Mouse (Mus musculus) liver, embryonic 13.5 days (tissue): ENCODE measurements at regions not wholly inside any gene's neighbourhood (a gene's known extent, or its start where the extent isn't known, plus 50 kb on each side); places are given as distances from the start of the nearest gene placed in this dataset.

ENCODE experiments used
- ATAC-seq: fragments of 200-750 bp; cut with Nextera tagmentation; 2 replicates; pipeline ENCODE4 v1.8.0; 2017; ENCODE audit warnings: low read depth, mild to moderate bottlenecking, moderate number of reproducible peaks, moderate library complexity
- DNase-seq: peaks from one replicate; pipeline ENCODE4 v3.0.0; 2022
- H3K27ac ChIP-seq: fragments of 300-500 bp; sonication (generic); 2 replicates; pipeline ENCODE4 v1.5.1; 2015; ENCODE audit warnings: moderate library complexity, mild to moderate bottlenecking, inconsistent platforms
- H3K27me3 ChIP-seq: fragments of 300-500 bp; sonication (generic); 2 replicates; pipeline ENCODE4 v1.6.1; 2015; ENCODE audit warnings: mild to moderate bottlenecking, inconsistent platforms
- H3K36me3 ChIP-seq: fragments of 300-500 bp; sonication (generic); 2 replicates; pipeline ENCODE4 v1.6.1; 2015; ENCODE audit warnings: mild to moderate bottlenecking, inconsistent platforms
- H3K4me1 ChIP-seq: fragments of 300-500 bp; sonication (generic); replicated peaks from 2 replicates; pipeline ENCODE4 v1.6.1; 2015; ENCODE audit warnings: inconsistent platforms
- H3K4me2 ChIP-seq: fragments of 300-500 bp; sonication (generic); 2 replicates; pipeline ENCODE4 v1.6.1; 2015; ENCODE audit warnings: inconsistent platforms, mild to moderate bottlenecking, moderate library complexity
- H3K4me3 ChIP-seq: fragments of 300-500 bp; sonication (generic); replicated peaks from 2 replicates; pipeline ENCODE4 v1.5.1; 2015; ENCODE audit warnings: mild to moderate bottlenecking, inconsistent platforms
- H3K9ac ChIP-seq: fragments of 300-500 bp; sonication (generic); 2 replicates; pipeline ENCODE4 v1.6.1; 2015; ENCODE audit warnings: mild to moderate bottlenecking, inconsistent platforms
- H3K9me3 ChIP-seq: fragments of 300-500 bp; sonication (generic); replicated peaks from 2 replicates; pipeline ENCODE4 v1.6.1; 2016; ENCODE audit warnings: inconsistent platforms
- WGBS: fragments of 180-500 bp; shearing (Covaris S2); methylation state at CpG from one replicate; pipeline ENCODE4 v1.1.7; 2015; ENCODE audit not compliant: insufficient replicate concordance; 5-methylcytosine and 5-hydroxymethylcytosine counted together

GRCm38 (mm10) chr16:87067523-87067922 lies 286.5 kb upstream of the N6amt1 start:
- H3K4me1 ChIP-seq = no peaks in the 10 kb centered on the region
- no peaks in the 10 kb centered on the region for H3K36me3 ChIP-seq
- no peak overlapping the region for H3K4me2 ChIP-seq
- DNase-seq (no peak), ATAC-seq (no peak)
- H3K9me3 ChIP-seq = no peaks in the 10 kb centered on the region
- no peak overlapping the region for H3K27ac ChIP-seq
- no peak overlapping the region for H3K9ac ChIP-seq
- H3K4me3 ChIP-seq = no peak overlapping the region
- WGBS = 61% methylated on average over 5 of the region's 5 CpGs
- H3K27me3 ChIP-seq = no peaks in the 10 kb centered on the region

DNA sequence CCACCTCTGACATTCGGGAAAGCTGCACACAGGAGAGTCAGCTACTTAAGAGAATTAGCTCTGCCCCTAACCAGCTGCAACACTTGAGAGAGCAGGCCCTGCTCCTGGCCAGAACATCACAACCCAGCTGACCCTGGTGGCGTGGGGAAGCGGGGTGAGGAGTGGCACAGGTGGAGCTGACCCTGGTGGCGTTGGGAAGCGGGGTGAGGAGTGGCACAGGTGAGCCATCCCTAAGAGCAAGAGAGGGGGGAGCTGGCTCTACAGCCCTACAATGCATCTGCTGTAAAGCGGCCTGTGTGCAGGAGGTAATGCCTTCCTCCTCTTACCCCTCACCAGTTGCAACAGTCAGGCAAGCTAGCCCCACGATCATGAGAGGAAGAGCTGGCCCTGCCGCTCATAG lies 293.5 kb upstream of the N6amt1 start:
- no peak overlapping the region for H3K4me3 ChIP-seq
- no peak overlapping the region for H3K9ac ChIP-seq
- H3K27ac ChIP-seq = no peak overlapping the region
- WGBS = 83% methylated on average over 8 of the region's 8 CpGs
- DNase-seq (no peak), ATAC-seq (no peak)
- H3K4me2 ChIP-seq = no peak overlapping the region
- no peaks in the 10 kb centered on the region for H3K36me3 ChIP-seq
- H3K4me1 ChIP-seq = no peaks in the 10 kb centered on the region
- no peaks in the 10 kb centered on the region for H3K9me3 ChIP-seq
- H3K27me3 ChIP-seq = no peaks in the 10 kb centered on the region

DNA sequence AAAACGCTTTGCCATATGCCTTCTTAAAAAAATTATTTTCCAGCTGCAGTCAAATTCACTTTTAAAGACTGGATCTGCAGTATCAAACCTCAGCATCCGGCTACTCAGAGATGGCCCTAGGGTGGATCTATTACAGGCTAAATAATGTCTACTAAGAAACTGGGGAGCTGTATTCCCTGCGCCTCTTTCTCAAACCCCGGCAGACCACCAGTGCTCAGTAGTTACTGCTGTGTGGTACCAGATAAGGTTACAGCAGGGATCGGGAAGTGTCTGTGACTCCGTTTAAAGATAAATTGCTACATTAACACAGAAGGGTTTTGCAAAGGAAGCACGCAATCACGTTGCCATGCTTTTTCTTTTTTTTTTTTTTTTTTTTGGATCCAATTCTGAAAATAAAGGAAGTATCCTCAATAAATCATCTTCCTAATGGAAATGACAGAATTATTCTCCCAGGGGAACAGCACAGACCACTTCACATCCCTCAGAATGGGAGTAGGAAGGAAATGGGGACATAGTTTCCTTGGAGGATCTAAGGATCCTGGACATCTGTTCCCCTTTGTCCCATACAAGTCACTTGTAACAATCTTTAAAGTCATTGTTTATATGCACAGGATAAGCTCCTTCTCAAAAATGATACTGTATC lies 304.1 kb upstream of the N6amt1 start:
- H3K36me3 ChIP-seq = no peaks in the 10 kb centered on the region
- no peak overlapping the region for H3K9ac ChIP-seq
- ATAC-seq (no peak), DNase-seq (no peak)
- 40% methylated on average over 8 of the region's 8 CpGs for WGBS
- no peaks in the 10 kb centered on the region for H3K4me1 ChIP-seq
- no peak overlapping the region for H3K4me2 ChIP-seq
- no peak overlapping the region for H3K27ac ChIP-seq
- H3K9me3 ChIP-seq = no peaks in the 10 kb centered on the region
- H3K27me3 ChIP-seq = no peaks in the 10 kb centered on the region
- no peak overlapping the region for H3K4me3 ChIP-seq

- ATAC-seq (no peak), DNase-seq (no peak)
- Histone ChIP-seq H3K27me3 (no peaks in the 10 kb centered on the region), H3K4me1 (no peaks in the 10 kb centered on the region), H3K4me3 (no peak overlapping the region), H3K4me2 (no peak overlapping the region), H3K27ac (no peak overlapping the region), H3K9ac (no peak overlapping the region), H3K36me3 (no peaks in the 10 kb centered on the region), H3K9me3 (no peaks in the 10 kb centered on the region)
- 58% methylated on average over 5 of the region's 5 CpGs for WGBS
Measured at GRCm38 (mm10) chr16:87044773-87045561, 309.0 kb upstream of the N6amt1 start.

DNA sequence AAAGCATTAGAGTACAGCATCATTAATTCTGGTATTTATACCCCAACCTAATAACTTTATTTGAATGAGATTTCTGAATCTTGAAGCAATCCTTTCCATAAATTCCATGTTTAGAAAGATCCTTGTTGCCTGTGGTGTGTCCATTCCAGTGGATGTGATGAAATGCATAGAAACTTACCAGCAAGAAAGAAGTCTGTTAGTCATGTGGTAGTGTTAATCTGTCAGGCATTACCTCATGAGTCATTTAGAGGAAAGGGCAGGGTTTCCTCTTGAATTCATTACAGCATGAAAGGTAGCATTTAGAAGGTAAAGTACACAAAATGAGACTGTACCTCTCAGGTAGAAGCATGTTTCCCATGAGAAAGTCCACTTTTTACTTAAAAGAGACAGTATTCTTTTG lies 310.3 kb upstream of the N6amt1 start:
- H3K4me1 ChIP-seq = no peaks in the 10 kb centered on the region
- H3K4me2 ChIP-seq = no peak overlapping the region
- no peak overlapping the region for H3K27ac ChIP-seq
- no peak overlapping the region for H3K9ac ChIP-seq
- H3K36me3 ChIP-seq = no peaks in the 10 kb centered on the region
- no peaks in the 10 kb centered on the region for H3K27me3 ChIP-seq
- no peaks in the 10 kb centered on the region for H3K9me3 ChIP-seq
- DNase-seq (no peak), ATAC-seq (no peak)
- no peak overlapping the region for H3K4me3 ChIP-seq

GRCm38 (mm10) chr16:87040366-87040765 lies 313.6 kb upstream of the N6amt1 start:
- DNase-seq (no peak), ATAC-seq (no peak)
- H3K4me2 ChIP-seq = no peak overlapping the region
- H3K27me3 ChIP-seq = no peaks in the 10 kb centered on the region
- no peak overlapping the region for H3K4me3 ChIP-seq
- H3K9ac ChIP-seq = no peak overlapping the region
- no peaks in the 10 kb centered on the region for H3K4me1 ChIP-seq
- no peak overlapping the region for H3K27ac ChIP-seq
- no peaks in the 10 kb centered on the region for H3K36me3 ChIP-seq
- H3K9me3 ChIP-seq = no peaks in the 10 kb centered on the region
- WGBS = 56% methylated on average over 4 of the region's 4 CpGs

GRCm38 (mm10) chr16:87039861-87040260 lies 314.1 kb upstream of the N6amt1 start:
- no peak overlapping the region for H3K9ac ChIP-seq
- no peaks in the 10 kb centered on the region for H3K9me3 ChIP-seq
- DNase-seq = no peak
- H3K36me3 ChIP-seq = no peaks in the 10 kb centered on the region
- H3K27me3 ChIP-seq = no peaks in the 10 kb centered on the region
- H3K27ac ChIP-seq = no peak overlapping the region
- no peak overlapping the region for H3K4me2 ChIP-seq
- WGBS = 32% methylated on average over 1 of the region's 1 CpGs
- no peak for ATAC-seq
- H3K4me3 ChIP-seq = no peak overlapping the region
- H3K4me1 ChIP-seq = no peaks in the 10 kb centered on the region

DNA sequence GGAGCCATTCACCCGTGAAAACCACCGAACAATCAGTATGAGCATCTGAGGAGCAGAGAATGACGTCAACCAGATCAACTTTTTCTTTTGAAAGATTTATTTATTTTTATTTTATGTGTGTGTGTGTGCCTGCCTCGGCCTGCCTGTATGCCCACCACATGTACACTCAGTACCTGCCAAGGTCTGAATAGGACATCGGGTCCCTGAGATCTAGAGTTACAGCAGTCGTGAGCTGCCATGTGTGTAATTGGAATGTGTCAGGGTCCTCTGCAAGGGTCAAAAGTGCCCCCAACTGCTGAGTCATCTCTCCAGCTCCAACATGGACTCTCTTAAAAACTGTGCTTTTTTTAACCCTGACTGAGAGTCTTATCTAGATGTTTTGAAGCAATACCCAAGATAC lies 316.9 kb upstream of the N6amt1 start:
- DNase-seq = no peak

DNA sequence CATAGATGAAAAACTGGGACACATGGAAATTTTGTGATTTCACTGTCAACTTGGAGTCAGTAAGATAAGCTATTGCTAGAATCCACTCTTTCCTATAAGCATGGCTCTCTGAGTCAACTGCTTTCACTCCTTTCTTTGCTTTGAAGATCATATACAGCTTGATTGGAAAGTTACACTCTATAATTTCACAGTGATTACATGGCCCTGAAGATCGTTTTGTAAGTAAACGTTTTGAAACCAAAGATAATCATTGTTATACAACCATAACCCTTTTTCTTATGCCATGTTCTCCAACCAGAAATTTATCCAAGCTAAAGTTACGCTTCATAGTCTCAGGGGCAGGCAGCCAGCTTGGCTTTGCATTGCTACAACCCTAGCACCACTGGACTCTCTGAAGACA lies 322.1 kb upstream of the N6amt1 start:
- 55% methylated on average over 3 of the region's 3 CpGs for WGBS
- no peaks in the 10 kb centered on the region for H3K36me3 ChIP-seq

More for the DNA sequence above, 316.9 kb upstream of the N6amt1 start:
- 65% methylated on average over 6 of the region's 6 CpGs for WGBS
- Histone ChIP-seq H3K4me2 (no peak overlapping the region), H3K36me3 (no peaks in the 10 kb centered on the region), H3K4me3 (no peak overlapping the region), H3K27me3 (no peaks in the 10 kb centered on the region), H3K4me1 (no peaks in the 10 kb centered on the region), H3K9ac (no peak overlapping the region), H3K27ac (no peak overlapping the region), H3K9me3 (no peaks in the 10 kb centered on the region)
- ATAC-seq = no peak

DNA sequence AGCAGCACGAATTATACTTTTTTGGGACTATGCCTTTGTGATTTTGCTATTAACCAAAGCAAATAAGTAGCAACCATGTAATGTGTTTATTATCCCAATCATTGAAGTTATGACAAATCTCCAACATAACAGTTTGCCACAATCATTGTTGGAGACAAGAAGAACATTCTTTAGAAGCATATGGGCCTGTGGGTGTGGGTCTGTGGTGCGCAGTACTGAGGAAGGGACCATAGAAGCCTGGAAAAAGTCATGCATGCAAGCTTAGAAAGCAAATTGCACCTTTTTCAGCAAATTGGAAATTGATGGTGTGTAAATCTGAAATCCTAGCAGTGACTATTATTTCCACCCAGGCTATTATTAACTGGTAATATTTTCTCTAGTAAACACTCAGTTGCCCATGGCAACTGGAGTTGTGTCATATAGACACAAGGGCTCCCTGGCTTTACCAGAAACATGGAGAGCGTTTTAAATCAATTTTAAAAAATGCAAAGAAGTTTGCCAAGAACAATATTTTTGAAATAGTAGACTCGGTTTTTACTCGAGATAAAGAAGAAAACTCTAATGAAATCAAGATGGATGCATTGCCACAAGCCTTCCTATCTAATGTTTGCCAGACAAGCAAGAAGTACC lies 325.4 kb upstream of the N6amt1 start:
- WGBS = 59% methylated on average over 5 of the region's 5 CpGs
- no peaks in the 10 kb centered on the region for H3K36me3 ChIP-seq
- no peak overlapping the region for H3K27ac ChIP-seq
- no peaks in the 10 kb centered on the region for H3K9me3 ChIP-seq
- ATAC-seq = no peak
- no peak overlapping the region for H3K9ac ChIP-seq
- no peak overlapping the region for H3K4me2 ChIP-seq
- no peaks in the 10 kb centered on the region for H3K4me1 ChIP-seq
- DNase-seq = no peak
- H3K4me3 ChIP-seq = no peak overlapping the region
- no peaks in the 10 kb centered on the region for H3K27me3 ChIP-seq

More for the DNA sequence above, 322.1 kb upstream of the N6amt1 start:
- ATAC-seq (no peak), DNase-seq (no peak)
- Histone ChIP-seq H3K27ac (no peak overlapping the region), H3K4me1 (no peaks in the 10 kb centered on the region), H3K4me2 (no peak overlapping the region), H3K27me3 (no peaks in the 10 kb centered on the region), H3K9ac (no peak overlapping the region), H3K9me3 (no peaks in the 10 kb centered on the region), H3K4me3 (no peak overlapping the region)

DNA sequence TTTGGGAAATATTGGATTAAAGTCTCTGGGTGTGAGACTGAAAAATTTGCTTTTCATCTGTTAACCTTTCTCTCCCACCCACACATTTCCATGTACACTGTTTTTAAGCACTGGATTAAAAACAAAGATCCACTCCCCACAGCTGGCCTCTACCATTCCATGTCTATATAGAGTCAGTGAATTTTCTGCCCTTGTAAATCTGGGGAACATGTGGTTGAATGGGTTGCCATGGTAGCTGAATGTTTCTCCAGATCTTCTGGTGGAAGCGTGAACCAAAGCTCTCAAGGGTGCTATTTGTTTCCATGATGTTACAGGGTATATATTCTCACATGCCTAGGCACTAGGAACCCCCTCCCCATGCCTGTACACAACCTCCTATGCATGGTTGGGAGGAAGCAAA lies 326.4 kb upstream of the N6amt1 start:
- 43% methylated on average over 1 of the region's 1 CpGs for WGBS
- Histone ChIP-seq H3K36me3 (no peaks in the 10 kb centered on the region), H3K4me2 (no peak overlapping the region), H3K27ac (no peak overlapping the region), H3K4me1 (no peaks in the 10 kb centered on the region), H3K9me3 (no peaks in the 10 kb centered on the region), H3K27me3 (no peaks in the 10 kb centered on the region), H3K9ac (no peak overlapping the region), H3K4me3 (no peak overlapping the region)
- no peak for DNase-seq
- ATAC-seq = no peak

GRCm38 (mm10) chr16:87022041-87022440 lies 331.9 kb upstream of the N6amt1 start:
- Histone ChIP-seq H3K9me3 (no peaks in the 10 kb centered on the region; the same call in 1 of the 2 replicates), H3K4me1 (no peaks in the 10 kb centered on the region), H3K4me2 (no peak overlapping the region), H3K4me3 (no peak overlapping the region), H3K36me3 (no peaks in the 10 kb centered on the region), H3K27ac (no peak overlapping the region), H3K9ac (no peak overlapping the region), H3K27me3 (no peaks in the 10 kb centered on the region)
- 57% methylated on average over 4 of the region's 4 CpGs for WGBS
- ATAC-seq (no peak), DNase-seq (no peak)
